Mouse (Mus musculus): Measurements from ENCODE around the gene Efcab7. TPM values are rescaled to one million over a fixed set of nuclear protein-coding genes. Genes with fewer than 3 reads are reported as not detected.

Gene Efcab7
- polyA plus RNA-seq, 1 experiment from 2014 or later, result 35.1 TPM

Other genes with a start within 250 kb of the Efcab7 start
- 1.0 and 1.7 TPM in 2 replicates for gene Foxd3, start 172.9 kb upstream of the Efcab7 start, polyA plus RNA-seq (2014; fragmentation: Nextera tagmentation; extraction: Ambion mirVana)
- gene Alg6, start 113.5 kb upstream of the Efcab7 start, polyA plus RNA-seq (2014; fragmentation: Nextera tagmentation; extraction: Ambion mirVana), result 19.8 and 20.4 TPM in 2 replicates
- 53.8 and 58.2 TPM in 2 replicates for gene Pgm1, start 100.2 kb downstream of the Efcab7 start, polyA plus RNA-seq (2014; fragmentation: Nextera tagmentation; extraction: Ambion mirVana)
- gene Itgb3bp, start 100.6 kb downstream of the Efcab7 start, polyA plus RNA-seq (2014; fragmentation: Nextera tagmentation; extraction: Ambion mirVana), result 50.1 and 56.8 TPM in 2 replicates